Mouse (Mus musculus) midbrain, embryonic 13.5 days (tissue): ENCODE data around the gene Gm2022. TPM values are rescaled to one million over a fixed set of nuclear protein-coding genes. Genes with fewer than 3 reads are reported as not detected.
"Not testable (repeated sequence)": the region's sequence is repeated elsewhere in the genome, so short reads cannot be mapped to it uniquely, and the experiment has no call there.

Experiments
- ATAC-seq: fragments of 200-750 bp; cut with Nextera tagmentation; 2 replicates; pipeline ENCODE4 v1.8.0; 2017; ENCODE audit warnings: mild to moderate bottlenecking, moderate TSS enrichment, moderate library complexity
- H3K27ac ChIP-seq: fragments of 300-500 bp; sonication (generic); 2 replicates; pipeline ENCODE4 v1.5.1; 2015; ENCODE audit warnings: inconsistent platforms, mild to moderate bottlenecking, moderate library complexity
- H3K27me3 ChIP-seq: fragments of 300-500 bp; sonication (generic); 2 replicates; pipeline ENCODE4 v1.6.1; 2015; ENCODE audit warnings: mild to moderate bottlenecking, inconsistent platforms
- H3K36me3 ChIP-seq: fragments of 300-500 bp; sonication (generic); 2 replicates; pipeline ENCODE4 v1.6.1; 2015; ENCODE audit warnings: mild to moderate bottlenecking, inconsistent platforms
- H3K4me1 ChIP-seq: fragments of 300-500 bp; sonication (generic); replicated peaks from 2 replicates; pipeline ENCODE4 v1.6.1; 2015; ENCODE audit warnings: inconsistent platforms
- H3K4me2 ChIP-seq: fragments of 300-500 bp; sonication (generic); replicated peaks from 2 replicates; pipeline ENCODE4 v1.6.1; 2015; ENCODE audit warnings: moderate library complexity, mild to moderate bottlenecking, inconsistent platforms
- H3K4me3 ChIP-seq: fragments of 300-500 bp; sonication (generic); replicated peaks from 2 replicates; pipeline ENCODE4 v1.5.1; 2015; ENCODE audit warnings: mild to moderate bottlenecking, inconsistent platforms
- H3K9ac ChIP-seq: fragments of 300-500 bp; sonication (generic); replicated peaks from 2 replicates; pipeline ENCODE4 v1.6.1; 2015; ENCODE audit warnings: mild to moderate bottlenecking, inconsistent platforms
- H3K9me3 ChIP-seq: fragments of 300-500 bp; sonication (generic); 2 replicates; pipeline ENCODE4 v1.6.1; 2016; ENCODE audit warnings: mild to moderate bottlenecking, inconsistent platforms
- WGBS: fragments of 180-500 bp; shearing (Covaris S2); methylation state at CpG from one replicate; pipeline ENCODE4 v1.1.7; 2015; 5-methylcytosine and 5-hydroxymethylcytosine counted together
- polyA plus RNA-seq: library from polyadenylated mRNA; unstranded; fragments of >200 nt; fragmentation: Nextera tagmentation; extraction: Ambion mirVana; gene quantifications from 2 replicates; pipeline ENCODE4 v1.2.1, GENCODE M21; 2015

Gm2022 gene
- not detected in 2 replicates for polyA plus RNA-seq

DNA sequence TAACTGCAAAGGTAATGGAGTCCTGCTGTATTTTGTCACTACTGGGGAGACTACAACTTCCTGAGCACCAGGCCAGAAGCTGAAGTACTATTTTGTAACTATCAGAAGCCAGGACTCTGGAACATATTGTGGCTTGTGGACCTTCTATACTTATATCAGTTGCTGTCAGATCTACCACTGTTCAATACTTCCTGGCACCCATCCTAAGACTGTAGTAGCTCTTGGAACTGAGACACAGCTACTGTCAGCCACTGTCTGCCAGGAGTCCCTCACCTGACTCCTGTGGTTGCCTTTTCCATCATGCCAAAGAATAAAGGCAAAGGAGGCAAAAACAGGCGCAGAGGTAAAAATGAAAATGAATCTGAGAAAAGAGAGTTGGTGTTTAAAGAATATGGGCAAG, at the start of gene Gm2022:
TSS of gene Gm2022 (plus strand) at position 301 of the 400 bp plus-strand sequence.
- 100% methylated on average over 1 of the region's 1 CpGs for WGBS
- not testable (repeated sequence) for H3K27me3 ChIP-seq

GRCm38 (mm10) chr12:87850657-87851056, 44.5 kb upstream of the Gm2022 start:
- not testable (repeated sequence) for H3K27ac ChIP-seq, H3K27me3 ChIP-seq, H3K9me3 ChIP-seq, H3K4me2 ChIP-seq, H3K9ac ChIP-seq, ATAC-seq, H3K36me3 ChIP-seq, H3K4me1 ChIP-seq, H3K4me3 ChIP-seq
- WGBS: no CpG with 5 or more reads among the region's 2 CpGs

More for the DNA sequence above, at the start of gene Gm2022:
- not testable (repeated sequence) for H3K27ac ChIP-seq, ATAC-seq, H3K4me1 ChIP-seq, H3K4me2 ChIP-seq, H3K9ac ChIP-seq, H3K4me3 ChIP-seq, H3K9me3 ChIP-seq, H3K36me3 ChIP-seq

DNA sequence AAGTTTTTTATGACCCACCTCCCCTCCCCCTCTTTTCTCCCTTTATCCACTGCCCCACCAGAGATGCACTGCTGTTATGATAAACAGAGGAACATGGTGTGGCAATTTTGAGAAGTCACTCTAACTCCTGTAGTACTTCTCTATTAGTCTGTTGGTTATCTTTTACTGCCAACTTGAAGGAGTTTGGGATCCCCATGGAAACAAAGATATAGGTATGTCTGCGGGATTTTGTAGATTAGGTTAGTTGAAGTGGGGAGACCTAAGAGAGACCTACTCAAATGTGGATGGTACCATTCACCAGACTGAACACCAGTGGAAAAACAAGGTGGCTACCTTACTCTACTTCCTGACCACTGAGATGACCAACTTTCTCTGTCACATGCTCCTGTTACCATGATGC, 39.1 kb upstream of the Gm2022 start:
- not testable (repeated sequence) for H3K4me1 ChIP-seq, H3K9me3 ChIP-seq, H3K4me2 ChIP-seq, H3K27ac ChIP-seq, ATAC-seq, H3K4me3 ChIP-seq, H3K36me3 ChIP-seq, H3K9ac ChIP-seq, H3K27me3 ChIP-seq
- WGBS: 96% methylated on average over 1 of the region's 1 CpGs

GRCm38 (mm10) chr12:87861740-87862692, 33.2 kb upstream of the Gm2022 start:
- 86% methylated on average over 23 of the region's 23 CpGs for WGBS

GRCm38 (mm10) chr12:87863638-87864037, 31.5 kb upstream of the Gm2022 start:
- H3K4me3 ChIP-seq, H3K27me3 ChIP-seq, H3K9ac ChIP-seq, H3K36me3 ChIP-seq, H3K4me1 ChIP-seq, H3K27ac ChIP-seq, H3K4me2 ChIP-seq: not testable (repeated sequence)
- H3K9me3 ChIP-seq: peaks cover 17% of the 10 kb centered on the region
- ATAC-seq: peak; percentile 22; the same call in 1 of the 2 replicates
- WGBS: 92% methylated on average over 10 of the region's 11 CpGs

More at GRCm38 (mm10) chr12:87861740-87862692, 33.2 kb upstream of the Gm2022 start:
- not testable (repeated sequence) for H3K27me3 ChIP-seq, H3K36me3 ChIP-seq, H3K4me2 ChIP-seq, H3K4me1 ChIP-seq, H3K4me3 ChIP-seq, H3K27ac ChIP-seq, H3K9ac ChIP-seq
- ATAC-seq: 0 out of 2 replicates have a peak, but pooled peaks have one; percentile 18
- peaks cover 17% of the 10 kb centered on the region for H3K9me3 ChIP-seq

- not testable (repeated sequence) for ATAC-seq
These were observed 31.1 kb upstream of the Gm2022 start for GRCm38 (mm10) chr12:87864048-87864447.

GRCm38 (mm10) chr12:87873772-87874171, 21.4 kb upstream of the Gm2022 start, which contains the start of gene Gm2016:
Gene Gm2016, plus strand, starts transcription at chr12:87874072.
- H3K27me3 ChIP-seq, H3K9me3 ChIP-seq, H3K4me2 ChIP-seq, ATAC-seq, H3K36me3 ChIP-seq, H3K9ac ChIP-seq, H3K27ac ChIP-seq, H3K4me3 ChIP-seq, H3K4me1 ChIP-seq: not testable (repeated sequence)
- whole genome bisulfite sequencing: 80% methylated on average over 5 of the region's 5 CpGs

More at GRCm38 (mm10) chr12:87864048-87864447, 31.1 kb upstream of the Gm2022 start:
- H3K4me1 ChIP-seq, H3K4me2 ChIP-seq, H3K27me3 ChIP-seq, H3K9ac ChIP-seq, H3K36me3 ChIP-seq, H3K27ac ChIP-seq, H3K4me3 ChIP-seq: not testable (repeated sequence)
- 82% methylated on average over 2 of the region's 2 CpGs for WGBS
- peaks cover 17% of the 10 kb centered on the region for H3K9me3 ChIP-seq

GRCm38 (mm10) chr12:87919721-87920120, 24.6 kb downstream of the Gm2022 start, which contains the start of gene Gm2035:
Gene Gm2035, minus strand, starts transcription at chr12:87919857.
- not testable (repeated sequence) for ATAC-seq, H3K27ac ChIP-seq, H3K9me3 ChIP-seq, H3K4me1 ChIP-seq, H3K4me3 ChIP-seq, H3K4me2 ChIP-seq, H3K9ac ChIP-seq, H3K27me3 ChIP-seq, H3K36me3 ChIP-seq
- WGBS: 74% methylated on average over 2 of the region's 2 CpGs

Other genes with a start within 250 kb of the Gm2022 start
- gene Gm21319, start 119.6 kb upstream of the Gm2022 start, polyA plus RNA-seq: not detected in 2 replicates
- not detected in 2 replicates for gene Gm21936, start 99.9 kb upstream of the Gm2022 start, polyA plus RNA-seq
- gene BB287469, start 78.8 kb upstream of the Gm2022 start, polyA plus RNA-seq: not detected in 2 replicates
- not detected in 2 replicates for gene Gm2001, start 53.0 kb upstream of the Gm2022 start, polyA plus RNA-seq
- gene Gm2016, start 21.3 kb upstream of the Gm2022 start, polyA plus RNA-seq: not detected in 2 replicates
- gene Gm2035, start 24.5 kb downstream of the Gm2022 start, polyA plus RNA-seq: not detected in 2 replicates
- not detected in 2 replicates for gene Gm2042, start 58.7 kb downstream of the Gm2022 start, polyA plus RNA-seq
- gene Gm2075, start 116.5 kb downstream of the Gm2022 start, polyA plus RNA-seq: not detected in 2 replicates
- gene Gm6803, start 123.4 kb downstream of the Gm2022 start, polyA plus RNA-seq: not detected in 2 replicates
- gene Gm2056, start 131.6 kb downstream of the Gm2022 start, polyA plus RNA-seq: not detected in 2 replicates
- gene Gm16368, start 188.3 kb downstream of the Gm2022 start, polyA plus RNA-seq: not detected in 2 replicates